Comparison of ENCODE assay signal across 7 mouse cellular contexts in genomic region chr6:82850556-82850955, GRCm38 (mm10).
"Had no signal": no experiment of that assay in that cellular context is flagged by ENCODE, and none has a peak within 500 bp of the region (broad histone marks: within the 10 kb centered on the region; RNA-seq: fewer than 3 reads in every experiment).

No protein-coding gene starts in this region.

- DNase-seq: lung, adult 2 months; lung, postnatal 14 days; lung, postnatal 36 days; right cerebral cortex, postnatal 14 days; thymus, adult 2 months; thymus, postnatal 25 days; thymus, postnatal 4 days had no signal
